Comparison of ENCODE assay signal across 11 mouse cellular contexts in genomic region chr13:107616775-107617174, GRCm38 (mm10).
DNase-seq lines count a peak whose midpoint lies in the region; ATAC-seq and TF ChIP-seq lines count a peak whose summit lies in the region.
"Had no signal": no experiment of that assay in that cellular context is flagged by ENCODE, and none has a peak within 500 bp of the region (broad histone marks: within the 10 kb centered on the region; RNA-seq: fewer than 3 reads in every experiment).

No protein-coding gene starts in this region.

- H3K4me3 ChIP-seq in forebrain, embryonic 11.5 days (ENCODE audit: low read depth, low read length): no peak overlapping the region
- H3K4me3 ChIP-seq in forebrain, embryonic 12.5 days (replicated peaks): no peak overlapping the region
- no peak overlapping the region for H3K4me3 ChIP-seq in liver, adult 2 months (ENCODE audit: insufficient read depth, low read depth, low read length)
- H3K4me3 ChIP-seq in liver, embryonic 11.5 days (ENCODE audit: low read depth, low read length): no peak overlapping the region
- H3K4me3 ChIP-seq: erythroblast, embryonic 14.5 days; limb, embryonic 13.5 days; myocyte had no signal

- WGBS in forebrain, embryonic 11.5 days: 77% methylated on average over 4 of the region's 4 CpGs
- 79% methylated on average over 4 of the region's 4 CpGs for WGBS in forebrain, embryonic 12.5 days
- WGBS in liver, adult 2 months: 48% methylated on average over 4 of the region's 4 CpGs
- 73% methylated on average over 4 of the region's 4 CpGs for WGBS in liver, embryonic 11.5 days

- H3K79me2 ChIP-seq in liver, adult 2 months (ENCODE audit: control insufficient read depth, insufficient read depth, low read length): no peaks in the 10 kb centered on the region

- H3K27ac ChIP-seq in forebrain, embryonic 11.5 days (ENCODE audit: low read depth, low read length): no peak overlapping the region
- H3K27ac ChIP-seq in forebrain, embryonic 12.5 days: no peak overlapping the region
- peak overlapping the region; percentile 17 for H3K27ac ChIP-seq in liver, adult 2 months (replicated peaks; ENCODE audit: insufficient read depth, low read depth, low read length)
- no peak overlapping the region for H3K27ac ChIP-seq in liver, embryonic 11.5 days (ENCODE audit: low read depth, low read length)
- H3K27ac ChIP-seq: limb, embryonic 13.5 days had no signal

- TF ChIP-seq CTCF in liver, adult 2 months (IDR thresholded peaks at IDR 0.05; ENCODE audit: low read depth, low read length): peak; percentile 67

- H3K4me1 ChIP-seq in forebrain, embryonic 11.5 days (replicated peaks; ENCODE audit: control insufficient read depth, insufficient read depth, low read length): peaks cover 19% of the 10 kb centered on the region
- H3K4me1 ChIP-seq in forebrain, embryonic 12.5 days: peaks cover 31% of the 10 kb centered on the region
- H3K4me1 ChIP-seq in liver, adult 2 months (ENCODE audit: control insufficient read depth, insufficient read depth, low read length): 0 out of 2 replicates have a peak, but pooled peaks cover 2% of the 10 kb centered on the region
- peaks cover 20% of the 10 kb centered on the region for H3K4me1 ChIP-seq in liver, embryonic 11.5 days (replicated peaks; ENCODE audit: control insufficient read depth, insufficient read depth, low read length)

- DNase-seq in forebrain, embryonic 11.5 days (ENCODE audit: low spot score): peak; percentile 39
- DNase-seq in liver, adult 2 months (ENCODE audit: extremely low read depth, low read depth, low spot score): peak; percentile 7
- no peak for DNase-seq in liver, embryonic 11.5 days (ENCODE audit: low spot score)
- DNase-seq in NIH3T3 (ENCODE audit: low read depth): peak; percentile 28
- DNase-seq in kidney, postnatal 36 days: peak; percentile 20 to 74
- no peak for DNase-seq in frontal cortex, adult 2 months (ENCODE audit: extremely low spot score in 1 of 2, low spot score in 1 of 2)
- no peak for DNase-seq in left cerebral cortex, adult 11 months (ENCODE audit: low spot score)

- H3K9ac ChIP-seq in forebrain, embryonic 11.5 days (ENCODE audit: low read length): no peak overlapping the region
- no peak overlapping the region for H3K9ac ChIP-seq in forebrain, embryonic 12.5 days
- H3K9ac ChIP-seq in liver, adult 2 months (ENCODE audit: low read depth, low read length): no peak overlapping the region
- H3K9ac ChIP-seq in liver, embryonic 11.5 days (ENCODE audit: low read depth, low read length): no peak overlapping the region
- H3K9ac ChIP-seq: limb, embryonic 13.5 days had no signal

- no peak overlapping the region for H3K4me2 ChIP-seq in forebrain, embryonic 11.5 days (ENCODE audit: low read depth, low read length, severe bottlenecking)
- no peak overlapping the region for H3K4me2 ChIP-seq in forebrain, embryonic 12.5 days
- H3K4me2 ChIP-seq in liver, embryonic 11.5 days: no peak overlapping the region
- H3K4me2 ChIP-seq: limb, embryonic 13.5 days had no signal

- no peaks in the 10 kb centered on the region for H3K9me3 ChIP-seq in forebrain, embryonic 11.5 days (ENCODE audit: control insufficient read depth, low read length)
- H3K9me3 ChIP-seq in forebrain, embryonic 12.5 days: no peaks in the 10 kb centered on the region
- H3K9me3 ChIP-seq in liver, embryonic 11.5 days (ENCODE audit: control insufficient read depth, low read length): no peaks in the 10 kb centered on the region
- H3K9me3 ChIP-seq: limb, embryonic 13.5 days had no signal

- H3K27me3 ChIP-seq in forebrain, embryonic 11.5 days (ENCODE audit: control insufficient read depth, insufficient read depth, low read length): no peaks in the 10 kb centered on the region
- H3K27me3 ChIP-seq in forebrain, embryonic 12.5 days: 0 out of 2 replicates have a peak, but pooled peaks cover 3% of the 10 kb centered on the region
- no peaks in the 10 kb centered on the region for H3K27me3 ChIP-seq in liver, adult 2 months (ENCODE audit: control insufficient read depth, insufficient read depth, low read length)
- no peaks in the 10 kb centered on the region for H3K27me3 ChIP-seq in liver, embryonic 11.5 days (replicated peaks; ENCODE audit: control insufficient read depth, insufficient read depth, low read length)

- TF ChIP-seq POLR2A in liver, adult 2 months (IDR thresholded peaks at IDR 0.05; ENCODE audit: extremely low read depth, insufficient read depth, low read length): no peak

- ATAC-seq in forebrain, embryonic 11.5 days (replicated peaks; ENCODE audit: low FRiP score): no peak
- no peak for ATAC-seq in forebrain, embryonic 12.5 days (ENCODE audit: low FRiP score)
- no peak for ATAC-seq in liver, embryonic 11.5 days (replicated peaks; ENCODE audit: low FRiP score)

- no peaks in the 10 kb centered on the region for H3K36me3 ChIP-seq in forebrain, embryonic 11.5 days (ENCODE audit: control insufficient read depth, insufficient read depth, low read length)
- H3K36me3 ChIP-seq in forebrain, embryonic 12.5 days (replicated peaks): no peaks in the 10 kb centered on the region
- H3K36me3 ChIP-seq in liver, adult 2 months (ENCODE audit: control insufficient read depth, insufficient read depth, low read length): no peaks in the 10 kb centered on the region
- H3K36me3 ChIP-seq in liver, embryonic 11.5 days (ENCODE audit: control insufficient read depth, insufficient read depth, low read length): no peaks in the 10 kb centered on the region
- H3K36me3 ChIP-seq: limb, embryonic 13.5 days had no signal

Comparison
In these comparisons a context has a peak if more than half of its experiments do, and no peak if none do; other contexts are left out.
1. DNase-seq: peak in forebrain, embryonic 11.5 days (single experiment), liver, adult 2 months (single experiment), NIH3T3 (single experiment) and kidney, postnatal 36 days (2 of 2); none in liver, embryonic 11.5 days (single experiment), frontal cortex, adult 2 months (0 of 2) and left cerebral cortex, adult 11 months (single experiment).